Mouse (Mus musculus): ENCODE results near the gene Zfp113. TPM values are rescaled to one million over a fixed set of nuclear protein-coding genes. Genes with fewer than 3 reads are reported as not detected.

The Zfp113 gene
- 11.7 and 11.8 TPM in 2 replicates for polyA plus RNA-seq (2015; fragmentation: Nextera tagmentation; extraction: Ambion mirVana)

DNA sequence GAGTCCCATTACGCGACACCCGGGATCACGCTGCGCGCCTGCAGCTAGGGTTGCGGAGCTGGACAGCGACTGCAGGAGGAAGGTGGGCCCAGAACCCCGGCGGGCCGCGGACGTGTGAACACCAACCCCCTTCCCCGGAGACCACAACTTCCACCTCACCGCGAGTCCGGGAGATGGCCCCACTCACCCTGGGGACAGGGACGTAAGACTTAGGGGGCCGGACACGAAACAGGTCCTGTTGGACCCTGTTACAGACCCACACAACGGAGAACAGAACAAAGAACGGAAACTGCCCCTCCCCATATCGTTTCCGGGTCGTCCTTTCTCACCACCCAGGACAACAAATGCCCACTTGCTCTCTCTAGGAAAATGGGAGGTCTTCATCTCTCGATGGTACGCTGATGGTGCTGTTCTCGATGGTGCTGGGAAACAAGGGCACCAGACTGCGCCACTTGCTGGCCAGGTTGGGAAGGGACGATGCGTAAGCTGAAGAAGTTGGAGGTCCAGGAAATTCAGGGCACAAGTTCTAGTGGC, at the start of gene Zfp113:
Gene Zfp113, minus strand, starts transcription at position 302 of the 534 bp plus-strand sequence.
- Histone ChIP-seq H3K4me2 (ENCODE audit: low read depth, low read length) (peak within 1 kb of the TSS; percentile 80), H3K27ac (ENCODE audit: low read length) (peak within 1 kb of the TSS; percentile 91)
- WGBS: under 1% methylated on average over 31 of the region's 31 CpGs

DNA sequence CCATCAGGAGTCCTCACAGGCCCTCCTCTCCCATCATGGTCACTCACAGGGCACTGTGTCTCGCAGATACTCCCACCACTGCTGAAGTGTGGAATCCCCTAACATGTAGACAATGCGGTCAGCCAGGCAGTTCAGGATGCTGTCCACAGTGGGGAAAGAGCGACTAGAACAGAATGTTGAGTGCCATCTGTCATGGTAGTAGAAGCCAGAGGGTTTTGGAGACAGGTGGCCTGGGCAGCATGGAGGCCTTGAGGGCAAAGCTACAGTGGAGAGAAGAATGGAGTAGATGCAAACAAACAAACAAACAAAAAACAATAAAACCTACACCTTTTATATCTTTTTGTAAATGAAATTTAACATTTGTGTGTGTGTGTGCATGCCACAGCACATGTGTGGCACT, 46.5 kb upstream of the Zfp113 start:
- no peak overlapping the region for H3K9ac ChIP-seq (ENCODE audit: low read depth, low read length)
- no peak overlapping the region for H3K27ac ChIP-seq (ENCODE audit: low read length)
- no peak overlapping the region for H3K4me3 ChIP-seq (ENCODE audit: low read length)
- H3K4me1 ChIP-seq (ENCODE audit: control insufficient read depth, insufficient read depth, low read length): no peaks in the 10 kb centered on the region
- no peaks in the 10 kb centered on the region for H3K27me3 ChIP-seq (replicated peaks; ENCODE audit: control insufficient read depth, insufficient read depth, low read length)
- H3K4me2 ChIP-seq (ENCODE audit: low read depth, low read length): no peak overlapping the region
- ATAC-seq: no peak
- no peaks in the 10 kb centered on the region for H3K9me3 ChIP-seq (ENCODE audit: control insufficient read depth, low read length)
- no peaks in the 10 kb centered on the region for H3K36me3 ChIP-seq (ENCODE audit: control insufficient read depth, insufficient read depth, low read length)
- WGBS: 91% methylated on average over 3 of the region's 3 CpGs

More for the DNA sequence above, at the start of gene Zfp113:
- Histone ChIP-seq H3K36me3 (ENCODE audit: control insufficient read depth, insufficient read depth, low read length) (peaks cover 4% of the 10 kb centered on the region; the same call in 1 of the 2 replicates), H3K27me3 (replicated peaks; ENCODE audit: control insufficient read depth, insufficient read depth, low read length) (no peaks in the 10 kb centered on the region), H3K9me3 (ENCODE audit: control insufficient read depth, low read length) (no peaks in the 10 kb centered on the region), H3K4me3 (ENCODE audit: low read length) (peak within 1 kb of the TSS; percentile 85), H3K4me1 (ENCODE audit: control insufficient read depth, insufficient read depth, low read length) (peaks cover 5% of the 10 kb centered on the region), H3K9ac (ENCODE audit: low read depth, low read length) (peak within 1 kb of the TSS; percentile 92)
- peak; percentile 98 for ATAC-seq

DNA sequence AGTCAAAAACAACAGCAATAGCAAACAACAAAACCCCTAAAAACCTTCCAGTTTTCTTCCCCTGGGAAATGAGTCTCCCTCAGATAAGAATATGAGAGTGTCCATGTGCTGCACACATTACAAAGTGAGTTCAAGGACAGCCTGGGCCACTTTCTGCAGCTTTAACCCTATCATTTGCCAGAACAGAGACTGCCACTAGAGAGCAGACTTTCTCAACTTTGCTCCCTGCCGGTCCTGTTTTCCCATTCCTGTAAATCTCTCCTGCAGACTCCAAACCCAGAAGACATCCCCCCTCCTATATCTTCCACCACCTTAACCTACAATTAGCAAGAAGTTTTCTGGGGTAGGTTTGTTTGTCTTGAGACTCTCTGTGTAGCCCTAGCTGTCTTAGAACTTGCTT, 44.0 kb upstream of the Zfp113 start:
- H3K4me1 ChIP-seq (ENCODE audit: control insufficient read depth, insufficient read depth, low read length): 0 out of 2 replicates have a peak, but pooled peaks cover 3% of the 10 kb centered on the region
- no peak overlapping the region for H3K4me3 ChIP-seq (ENCODE audit: low read length)
- no peak overlapping the region for H3K27ac ChIP-seq (ENCODE audit: low read length)
- H3K27me3 ChIP-seq (replicated peaks; ENCODE audit: control insufficient read depth, insufficient read depth, low read length): no peaks in the 10 kb centered on the region
- ATAC-seq: no peak
- H3K9ac ChIP-seq (ENCODE audit: low read depth, low read length): no peak overlapping the region
- no peaks in the 10 kb centered on the region for H3K36me3 ChIP-seq (ENCODE audit: control insufficient read depth, insufficient read depth, low read length)
- H3K4me2 ChIP-seq (ENCODE audit: low read depth, low read length): no peak overlapping the region
- no peaks in the 10 kb centered on the region for H3K9me3 ChIP-seq (ENCODE audit: control insufficient read depth, low read length)
- 6% methylated on average over 1 of the region's 1 CpGs for WGBS

DNA sequence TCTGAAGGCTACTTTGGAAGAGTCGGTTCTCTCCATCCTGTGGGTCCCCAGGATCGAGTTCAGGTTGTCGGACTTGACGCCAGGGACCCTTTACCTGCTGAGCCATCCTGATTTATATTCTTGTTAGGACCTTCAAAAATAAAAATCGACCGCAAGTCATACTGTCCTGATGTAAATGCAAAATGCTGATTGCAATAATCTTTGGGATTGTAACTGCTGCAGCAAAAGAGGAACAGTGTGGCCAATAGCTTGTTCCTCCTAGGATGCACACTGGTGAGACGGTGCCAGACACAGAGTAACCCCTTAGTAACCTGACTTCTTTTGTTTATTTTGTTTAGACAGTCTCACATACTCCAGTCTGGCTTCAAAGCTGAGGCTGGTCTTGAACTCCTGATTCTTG, 39.9 kb upstream of the Zfp113 start:
- Histone ChIP-seq H3K27ac (ENCODE audit: low read length) (no peak overlapping the region), H3K27me3 (replicated peaks; ENCODE audit: control insufficient read depth, insufficient read depth, low read length) (no peaks in the 10 kb centered on the region), H3K4me3 (ENCODE audit: low read length) (peak overlapping the region; percentile 69), H3K4me2 (ENCODE audit: low read depth, low read length) (peak overlapping the region; percentile 91), H3K4me1 (ENCODE audit: control insufficient read depth, insufficient read depth, low read length) (0 out of 2 replicates have a peak, but pooled peaks cover 3% of the 10 kb centered on the region), H3K36me3 (ENCODE audit: control insufficient read depth, insufficient read depth, low read length) (no peaks in the 10 kb centered on the region), H3K9ac (ENCODE audit: low read depth, low read length) (peak overlapping the region; percentile 83; the same call in 1 of the 2 replicates), H3K9me3 (ENCODE audit: control insufficient read depth, low read length) (no peaks in the 10 kb centered on the region)
- WGBS: 74% methylated on average over 7 of the region's 7 CpGs
- no peak for ATAC-seq

DNA sequence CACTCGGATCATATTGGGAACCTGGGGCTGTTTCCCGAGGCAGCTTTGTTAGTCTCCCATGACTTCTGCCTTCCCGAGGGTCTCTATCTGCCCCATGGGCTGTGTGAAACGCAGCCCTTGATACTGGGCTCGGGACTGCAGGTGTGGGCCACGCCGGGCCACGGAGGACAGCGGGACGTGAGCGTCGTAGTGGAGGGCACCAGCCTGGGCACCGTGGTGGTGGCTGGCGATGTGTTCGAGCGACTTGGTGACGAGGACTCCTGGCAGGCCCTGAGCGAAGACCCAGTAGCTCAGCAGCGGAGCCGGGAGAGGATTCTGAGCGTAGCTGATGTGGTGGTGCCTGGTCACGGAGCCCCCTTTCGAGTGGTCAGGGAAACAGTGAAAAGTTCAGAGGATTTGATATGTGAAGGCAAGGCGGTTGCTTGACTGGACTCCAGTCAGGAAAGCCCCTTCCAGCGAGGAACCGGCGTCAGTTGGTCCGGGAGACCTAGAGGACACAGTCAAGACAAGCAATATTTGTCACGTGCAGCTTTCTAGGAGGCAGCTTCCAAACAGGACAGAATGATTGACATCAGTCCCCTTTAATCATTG, 39.3 kb upstream of the Zfp113 start:
- WGBS: 2% methylated on average over 29 of the region's 29 CpGs
- Histone ChIP-seq H3K27me3 (replicated peaks; ENCODE audit: control insufficient read depth, insufficient read depth, low read length) (no peaks in the 10 kb centered on the region), H3K4me1 (ENCODE audit: control insufficient read depth, insufficient read depth, low read length) (0 out of 2 replicates have a peak, but pooled peaks cover 3% of the 10 kb centered on the region), H3K4me3 (ENCODE audit: low read length) (peak overlapping the region; percentile 69), H3K27ac (ENCODE audit: low read length) (peak overlapping the region; percentile 85), H3K9me3 (ENCODE audit: control insufficient read depth, low read length) (no peaks in the 10 kb centered on the region), H3K4me2 (ENCODE audit: low read depth, low read length) (peak overlapping the region; percentile 91), H3K9ac (ENCODE audit: low read depth, low read length) (peak overlapping the region; percentile 83), H3K36me3 (ENCODE audit: control insufficient read depth, insufficient read depth, low read length) (no peaks in the 10 kb centered on the region)
- peak; percentile 77 for ATAC-seq

DNA sequence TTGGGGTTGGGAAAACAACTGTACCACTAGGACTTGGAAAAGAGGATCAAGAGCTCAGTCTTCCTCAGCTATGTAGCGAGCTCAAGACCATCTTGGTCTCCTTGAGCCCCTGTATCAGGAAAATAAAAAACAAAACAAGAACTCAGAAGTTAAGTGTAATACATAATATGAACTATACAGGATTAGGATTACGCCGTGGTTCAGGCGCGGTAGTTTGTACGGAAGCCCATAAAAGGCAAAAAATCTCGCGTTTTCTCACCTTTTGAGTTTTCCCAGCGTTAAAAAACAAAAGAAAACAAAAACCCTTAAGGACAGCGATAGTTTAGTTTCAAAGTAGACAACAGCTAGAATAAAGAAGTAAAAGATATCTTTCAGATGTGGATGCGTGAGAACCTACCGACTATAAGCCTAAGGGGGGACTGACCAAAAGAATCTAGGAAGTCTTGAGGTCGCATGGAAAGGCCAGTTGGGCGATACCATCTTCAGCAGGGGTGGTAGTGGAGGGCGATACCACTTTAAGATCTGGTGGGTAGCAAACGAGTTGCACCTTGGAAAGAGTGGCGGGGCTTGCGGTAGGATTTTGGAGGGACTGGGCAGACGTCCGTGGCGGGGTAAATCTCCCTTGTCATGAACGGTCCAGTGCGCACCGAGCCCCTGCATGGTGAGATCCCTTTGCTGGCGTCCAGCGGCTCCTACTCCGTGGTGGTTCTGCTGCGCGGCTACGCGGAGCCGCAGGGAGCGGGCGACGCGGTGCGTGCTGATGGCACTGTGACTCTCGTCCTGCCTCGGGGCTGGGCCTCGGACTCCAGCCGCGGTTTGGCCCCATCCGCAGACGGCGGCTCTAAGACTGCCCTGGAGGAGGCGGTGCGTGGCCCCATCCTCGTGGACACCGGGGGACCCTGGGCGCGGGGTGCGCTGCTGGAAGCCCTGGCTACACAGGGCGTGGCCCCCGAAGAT, 38.5 kb upstream of the Zfp113 start, which contains the start of gene Mblac1:
Gene Mblac1, plus strand, starts transcription at position 544 of the 957 bp plus-strand sequence.
- Histone ChIP-seq H3K9me3 (ENCODE audit: control insufficient read depth, low read length) (no peaks in the 10 kb centered on the region), H3K27ac (ENCODE audit: low read length) (peak within 1 kb of the TSS; percentile 85), H3K27me3 (replicated peaks; ENCODE audit: control insufficient read depth, insufficient read depth, low read length) (no peaks in the 10 kb centered on the region), H3K9ac (ENCODE audit: low read depth, low read length) (peak within 1 kb of the TSS; percentile 83), H3K36me3 (ENCODE audit: control insufficient read depth, insufficient read depth, low read length) (no peaks in the 10 kb centered on the region), H3K4me1 (ENCODE audit: control insufficient read depth, insufficient read depth, low read length) (0 out of 2 replicates have a peak, but pooled peaks cover 3% of the 10 kb centered on the region), H3K4me2 (ENCODE audit: low read depth, low read length) (peak within 1 kb of the TSS; percentile 91), H3K4me3 (ENCODE audit: low read length) (peak within 1 kb of the TSS; percentile 69)
- WGBS: 6% methylated on average over 54 of the region's 54 CpGs
- peak; percentile 88 for ATAC-seq

DNA sequence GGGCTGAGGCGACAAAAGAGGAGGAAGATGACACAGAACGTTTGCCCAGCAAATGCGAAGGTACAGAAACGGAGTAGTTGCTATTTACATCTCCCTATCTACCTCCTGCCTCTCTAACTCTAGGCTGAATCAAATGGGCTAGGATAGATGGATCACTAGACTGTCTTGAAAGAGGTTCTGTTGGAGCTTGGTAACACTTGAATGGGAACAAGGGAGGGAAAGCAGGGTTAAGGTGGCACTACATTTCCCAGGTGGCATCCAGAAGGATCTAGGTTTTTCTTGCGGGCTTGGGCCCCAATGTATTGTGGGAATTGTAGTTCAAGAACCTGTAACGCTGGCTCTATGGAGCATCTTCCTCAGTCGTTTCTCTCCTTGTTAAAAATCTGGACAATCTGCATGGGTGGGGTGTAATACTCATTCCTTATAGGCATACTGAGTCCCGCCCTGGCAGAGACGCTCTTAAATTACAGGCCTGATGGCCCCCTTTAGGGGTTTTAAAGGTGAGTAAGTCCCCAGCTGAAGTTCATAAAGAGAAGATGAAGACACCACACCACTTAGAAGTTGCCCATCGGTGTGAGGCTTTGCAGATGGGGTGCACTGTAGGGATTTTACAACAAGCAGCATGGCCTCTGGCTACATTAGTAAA, 32.2 kb upstream of the Zfp113 start:
- 0 out of 2 replicates have a peak overlapping the region, but pooled peaks have one; percentile 25 for H3K27ac ChIP-seq (ENCODE audit: low read length)
- no peaks in the 10 kb centered on the region for H3K27me3 ChIP-seq (replicated peaks; ENCODE audit: control insufficient read depth, insufficient read depth, low read length)
- 0% methylated on average over 10 of the region's 10 CpGs for WGBS
- peak overlapping the region; percentile 55 for H3K4me2 ChIP-seq (ENCODE audit: low read depth, low read length)
- H3K4me1 ChIP-seq (ENCODE audit: control insufficient read depth, insufficient read depth, low read length): peaks cover 12% of the 10 kb centered on the region; the same call in 1 of the 2 replicates
- no peaks in the 10 kb centered on the region for H3K9me3 ChIP-seq (ENCODE audit: control insufficient read depth, low read length)
- peak; percentile 90 for ATAC-seq
- peak overlapping the region; percentile 79 for H3K4me3 ChIP-seq (ENCODE audit: low read length)
- H3K36me3 ChIP-seq (ENCODE audit: control insufficient read depth, insufficient read depth, low read length): no peaks in the 10 kb centered on the region
- H3K9ac ChIP-seq (ENCODE audit: low read depth, low read length): peak overlapping the region; percentile 69

DNA sequence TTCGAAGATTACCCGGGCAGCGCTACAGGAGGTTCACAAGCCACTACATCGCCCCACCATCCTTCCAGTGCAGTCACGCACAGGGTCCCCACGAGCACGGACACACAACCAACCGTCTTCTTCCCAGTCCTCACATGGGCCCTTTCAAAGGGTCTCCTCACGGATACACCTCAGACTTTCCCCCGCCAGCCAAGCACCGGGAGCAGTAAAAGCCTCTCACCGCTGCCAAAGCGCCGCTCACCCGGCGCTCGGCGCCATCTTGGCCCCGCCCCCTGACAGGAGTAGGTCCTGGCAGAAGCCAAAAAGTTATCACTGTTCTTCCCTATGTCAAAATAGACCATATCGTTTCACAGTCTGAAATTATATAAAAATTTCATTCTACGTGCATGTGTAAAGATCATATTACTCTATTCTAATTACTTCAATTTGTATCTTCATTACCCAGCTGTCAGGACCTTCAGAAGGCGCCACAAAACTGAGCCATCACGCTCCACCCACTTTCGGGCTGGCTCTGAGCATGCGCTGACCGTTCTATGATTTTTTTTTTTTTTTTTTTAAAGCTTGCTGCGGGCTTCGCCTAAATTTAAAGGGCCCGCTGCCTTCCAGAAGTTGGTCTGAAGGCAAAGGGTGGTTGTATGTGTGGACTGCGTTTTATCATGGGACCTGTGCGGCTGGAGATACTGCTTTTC, 31.6 kb upstream of the Zfp113 start, which contains the start of the genes Taf6 and Cnpy4:
Gene Taf6, minus strand, starts transcription at position 502 of the 689 bp plus-strand sequence.
Gene Cnpy4, plus strand, starts transcription at position 536 of the 689 bp plus-strand sequence.
- Histone ChIP-seq H3K27me3 (replicated peaks; ENCODE audit: control insufficient read depth, insufficient read depth, low read length) (no peaks in the 10 kb centered on the region), H3K27ac (ENCODE audit: low read length) (peak within 1 kb of the TSS; percentile 46), H3K9ac (ENCODE audit: low read depth, low read length) (peak within 1 kb of the TSS; percentile 81), H3K4me2 (ENCODE audit: low read depth, low read length) (peak within 1 kb of the TSS; percentile 84), H3K36me3 (ENCODE audit: control insufficient read depth, insufficient read depth, low read length) (peaks cover 5% of the 10 kb centered on the region; the same call in 1 of the 2 replicates), H3K4me3 (ENCODE audit: low read length) (peak within 1 kb of the TSS; percentile 79), H3K9me3 (ENCODE audit: control insufficient read depth, low read length) (no peaks in the 10 kb centered on the region), H3K4me1 (ENCODE audit: control insufficient read depth, insufficient read depth, low read length) (peaks cover 12% of the 10 kb centered on the region; the same call in 1 of the 2 replicates)
- WGBS: under 1% methylated on average over 31 of the region's 31 CpGs
- peak; percentile 89 for ATAC-seq
